Mouse (Mus musculus) cerebellum, adult 2 months (tissue): Measurements from ENCODE around the gene Prr15. TPM values are rescaled to one million over a fixed set of nuclear protein-coding genes. Genes with fewer than 3 reads are reported as not detected.

Experiments used
- DNase-seq, 2 experiments: peaks; one replicate each; pipeline ENCODE4 v3.0.0; 2021
- H3K27ac ChIP-seq: fragments of 200-500 bp; 2 replicates; pipeline ENCODE4 v1.5.1; 2012; ENCODE audit warnings: low read length, control low read depth, inconsistent platforms; ENCODE audit not compliant: insufficient read depth
- H3K27me3 ChIP-seq: fragments of 200-500 bp; 2 replicates; pipeline ENCODE4 v1.6.1; 2012; ENCODE audit warnings: inconsistent platforms, mild to moderate bottlenecking, low read length, moderate library complexity; ENCODE audit not compliant: control insufficient read depth, insufficient read depth
- H3K4me1 ChIP-seq: fragments of 200-500 bp; 2 replicates; pipeline ENCODE4 v1.6.1; 2011; ENCODE audit warnings: low read length; ENCODE audit not compliant: control insufficient read depth, insufficient read depth
- H3K4me3 ChIP-seq: fragments of 200-500 bp; replicated peaks from 2 replicates; pipeline ENCODE3; 2011; ENCODE audit warnings: mild to moderate bottlenecking, low read depth, low read length, control low read depth; ENCODE audit not compliant: insufficient read depth
- CTCF ChIP-seq: fragments of 200-500 bp; IDR thresholded peaks from 2 replicates; pipeline ENCODE4 v1.5.1; 2011; ENCODE audit warnings: low read depth, mild to moderate bottlenecking, control low read depth, low read length, moderate library complexity, borderline replicate concordance; ENCODE audit not compliant: insufficient read depth
- POLR2A ChIP-seq: fragments of 200-500 bp; IDR thresholded peaks from 2 replicates; pipeline ENCODE4 v1.6.1; 2011; ENCODE audit warnings: low read length, control low read depth, borderline replicate concordance; ENCODE audit not compliant: insufficient read depth
- WGBS: fragments of 180-500 bp; shearing (Covaris S2); methylation state at CpG from one replicate; pipeline ENCODE4 v1.1.7; 2018; 5-methylcytosine and 5-hydroxymethylcytosine counted together
- polyA plus RNA-seq: library from polyadenylated mRNA; depleted of rRNA; stranded (reverse); fragments of >200 nt; gene quantifications from 2 replicates; pipeline ENCODE4 v1.2.3, GENCODE M21; 2012; rRNA removed

Prr15 gene
- polyA plus RNA-seq, 1 experiment: 1.9 TPM

DNA sequence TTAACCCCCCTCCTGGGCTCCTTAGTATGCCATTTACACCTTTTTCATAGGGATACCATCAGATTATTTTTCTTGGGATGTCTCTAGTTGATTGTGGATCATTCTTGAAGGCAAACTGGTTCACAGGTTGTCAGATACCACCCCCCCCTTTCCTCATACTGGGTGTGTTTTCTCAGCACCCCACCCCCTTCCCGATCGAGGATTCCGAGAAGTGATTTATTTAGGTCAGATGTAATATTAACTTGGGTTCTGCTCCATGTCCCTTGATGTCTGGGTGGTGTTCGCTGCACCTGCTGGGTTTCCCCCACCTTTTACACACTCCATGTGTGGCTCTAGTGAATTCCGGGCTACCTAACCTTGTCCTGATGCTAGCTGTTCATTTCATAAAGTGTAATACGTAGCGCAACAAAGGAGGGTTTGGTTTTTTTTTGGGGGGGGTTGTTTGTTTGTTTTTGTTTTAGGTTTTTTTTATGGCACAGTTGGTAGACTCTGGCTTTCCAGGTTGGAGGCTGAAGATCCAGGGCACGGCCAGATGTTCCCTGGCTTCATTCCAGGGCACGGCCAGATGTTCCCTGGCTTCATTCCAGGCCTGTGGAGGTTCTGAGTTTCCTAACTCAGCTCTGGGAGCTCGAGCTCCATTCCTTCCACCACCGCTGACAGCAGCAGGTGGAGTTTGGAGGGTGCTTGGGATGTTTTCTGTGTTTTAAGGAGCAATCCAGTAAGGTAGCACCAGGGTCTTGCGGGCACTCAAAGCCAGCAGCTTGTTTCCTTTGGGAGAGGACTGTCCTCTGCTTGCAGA lies 37.1 kb downstream of the Prr15 start:
- 72% methylated on average over 12 of the region's 12 CpGs for WGBS
- no peak overlapping the region for H3K4me3 ChIP-seq

DNA sequence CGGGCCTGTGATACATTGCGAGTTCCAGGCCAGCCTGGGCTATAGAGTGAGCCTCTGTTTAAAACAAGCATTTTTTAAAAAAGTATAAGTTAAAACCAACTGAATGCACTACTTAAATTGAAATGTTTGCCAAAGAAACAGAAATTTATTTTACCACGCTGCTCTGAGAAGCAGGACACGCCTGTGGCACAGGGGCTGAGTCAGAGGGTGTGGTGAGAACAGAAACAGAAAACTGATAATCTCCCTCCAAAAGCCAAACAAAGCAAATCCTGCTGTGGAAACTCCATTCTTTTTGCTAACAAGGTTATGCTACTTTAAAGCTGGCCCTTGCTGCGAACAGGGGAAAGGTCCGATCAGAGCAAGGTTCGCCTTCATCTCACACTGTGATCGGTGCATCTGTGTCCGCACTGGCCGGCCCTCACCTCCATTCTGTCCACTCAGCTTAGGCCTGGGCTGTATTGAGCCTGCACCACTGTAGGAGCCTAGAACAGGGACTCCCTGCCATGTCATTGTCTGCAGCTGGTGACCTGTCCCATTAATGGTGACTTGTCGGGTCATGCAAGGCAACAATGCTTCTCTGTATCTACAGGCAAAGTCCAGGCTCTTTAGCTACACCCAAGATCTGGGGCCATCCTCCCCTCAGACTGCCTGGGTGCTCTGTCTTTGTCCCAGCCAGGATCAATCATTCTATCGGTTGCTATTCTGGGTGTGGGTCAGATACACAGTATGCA lies 38.9 kb downstream of the Prr15 start:
- H3K27ac ChIP-seq: no peak overlapping the region
- H3K4me1 ChIP-seq: no peaks in the 10 kb centered on the region
- TF ChIP-seq CTCF (no peak), POLR2A (no peak)
- no peak overlapping the region for H3K4me3 ChIP-seq
- no peaks in the 10 kb centered on the region for H3K27me3 ChIP-seq
- no peak for DNase-seq
- 75% methylated on average over 12 of the region's 12 CpGs for WGBS

More for the DNA sequence above, 37.1 kb downstream of the Prr15 start:
- DNase-seq: no peak
- Histone ChIP-seq H3K4me1 (no peaks in the 10 kb centered on the region), H3K27ac (no peak overlapping the region), H3K27me3 (no peaks in the 10 kb centered on the region)
- TF ChIP-seq POLR2A: no peak
- TF ChIP-seq CTCF: no peak

DNA sequence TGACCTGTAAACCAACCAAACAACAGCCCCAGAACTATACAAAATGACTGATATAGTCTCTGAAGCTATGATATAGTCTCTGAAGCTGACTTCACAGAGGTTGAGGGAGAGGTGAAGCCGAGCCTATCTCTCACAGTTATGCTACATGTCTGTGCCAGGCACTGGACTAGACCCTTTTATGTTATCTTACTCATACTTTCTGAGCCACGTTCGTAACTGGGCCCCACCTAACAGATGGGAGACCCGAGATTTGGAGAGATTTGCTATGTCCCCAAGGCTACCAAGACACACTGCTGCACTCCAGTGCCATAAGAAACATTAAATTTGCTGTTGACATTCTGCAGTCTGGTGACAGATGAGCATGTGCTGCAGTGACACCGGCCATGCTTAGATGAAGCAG lies 41.0 kb downstream of the Prr15 start:
- Histone ChIP-seq H3K4me3 (no peak overlapping the region), H3K4me1 (no peaks in the 10 kb centered on the region), H3K27me3 (no peaks in the 10 kb centered on the region), H3K27ac (no peak overlapping the region)
- no peak for DNase-seq
- WGBS: 86% methylated on average over 5 of the region's 5 CpGs
- TF ChIP-seq CTCF (no peak), POLR2A (no peak)

DNA sequence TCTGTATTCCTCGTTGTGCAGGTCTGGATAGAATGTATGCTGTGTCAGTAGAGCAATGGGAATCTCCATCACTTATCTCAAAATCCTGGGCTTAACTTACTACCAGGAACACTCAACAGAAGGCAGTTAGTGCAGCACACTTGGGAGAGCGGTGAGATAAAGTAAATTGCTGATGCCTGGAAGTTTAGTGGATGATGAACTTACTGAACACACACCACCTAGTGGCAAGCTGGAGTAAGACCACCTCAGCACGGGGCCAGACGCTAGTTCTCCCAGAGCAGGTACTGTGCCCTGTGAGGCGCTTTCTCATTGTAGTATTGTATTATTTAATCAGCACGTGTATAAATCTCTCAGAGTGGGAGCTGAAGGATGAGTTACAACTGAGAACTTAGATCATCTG lies 42.4 kb downstream of the Prr15 start:
- H3K4me3 ChIP-seq: no peak overlapping the region
- WGBS: 10% methylated on average over 6 of the region's 6 CpGs
- DNase-seq: peak; percentile 54 to 63
- no peak overlapping the region for H3K27ac ChIP-seq
- TF ChIP-seq CTCF (peak; percentile 90), POLR2A (no peak)
- H3K4me1 ChIP-seq: no peaks in the 10 kb centered on the region
- H3K27me3 ChIP-seq: no peaks in the 10 kb centered on the region

DNA sequence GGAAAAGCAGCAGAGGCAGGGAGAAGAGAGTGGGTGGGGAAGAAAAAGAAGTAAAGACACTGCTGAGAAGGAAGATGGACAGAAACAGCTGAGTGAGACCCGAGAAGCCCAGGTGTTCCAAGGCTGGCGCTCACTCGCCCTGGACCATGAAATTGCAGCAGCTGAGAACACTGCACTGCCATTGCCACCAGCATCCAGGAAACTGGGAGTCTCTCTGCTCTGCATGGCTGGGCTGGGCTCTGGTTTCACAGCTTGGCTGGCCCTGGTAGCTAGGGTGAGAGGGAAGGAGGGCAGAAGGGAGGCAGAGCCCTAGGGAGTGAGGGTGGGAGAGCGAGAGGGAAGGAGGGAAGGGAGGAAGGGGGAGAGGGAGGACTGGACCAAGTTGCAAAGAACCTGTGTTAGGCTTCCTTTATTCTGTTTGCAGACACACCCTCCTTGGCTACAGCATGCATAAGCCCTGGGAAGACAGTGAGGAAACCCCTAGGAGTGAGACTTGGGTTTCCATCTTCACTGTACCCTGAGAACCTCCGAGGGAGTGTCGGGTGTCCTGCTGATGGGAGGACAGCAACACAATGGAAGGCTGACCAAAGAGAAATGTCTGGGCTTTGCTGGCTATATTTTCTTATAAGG lies 44.4 kb downstream of the Prr15 start:
- Histone ChIP-seq H3K4me3 (no peak overlapping the region), H3K27me3 (no peaks in the 10 kb centered on the region), H3K27ac (no peak overlapping the region), H3K4me1 (no peaks in the 10 kb centered on the region)
- 50% methylated on average over 6 of the region's 6 CpGs for WGBS
- TF ChIP-seq POLR2A: no peak
- TF ChIP-seq CTCF: no peak
- no peak for DNase-seq

DNA sequence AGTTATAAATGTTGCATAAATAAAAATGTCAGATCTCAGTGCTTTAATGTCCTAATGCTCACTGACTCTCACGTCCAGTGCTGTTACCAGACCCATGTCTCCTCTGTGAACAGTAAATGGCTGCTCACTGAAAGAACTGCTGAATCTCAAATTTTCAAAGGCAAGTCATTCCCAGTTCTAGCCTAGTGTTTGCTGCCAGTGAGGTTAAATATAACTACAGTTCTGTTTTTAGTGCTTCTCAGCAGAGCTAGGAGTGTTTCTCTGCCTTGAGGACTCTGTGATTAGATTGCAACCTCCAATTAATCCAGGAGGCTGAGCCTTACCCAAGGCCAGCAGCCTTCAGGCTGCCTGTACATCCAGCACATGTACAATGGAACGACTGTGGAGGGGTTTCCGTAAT lies 46.2 kb downstream of the Prr15 start:
- no peak for DNase-seq

DNA sequence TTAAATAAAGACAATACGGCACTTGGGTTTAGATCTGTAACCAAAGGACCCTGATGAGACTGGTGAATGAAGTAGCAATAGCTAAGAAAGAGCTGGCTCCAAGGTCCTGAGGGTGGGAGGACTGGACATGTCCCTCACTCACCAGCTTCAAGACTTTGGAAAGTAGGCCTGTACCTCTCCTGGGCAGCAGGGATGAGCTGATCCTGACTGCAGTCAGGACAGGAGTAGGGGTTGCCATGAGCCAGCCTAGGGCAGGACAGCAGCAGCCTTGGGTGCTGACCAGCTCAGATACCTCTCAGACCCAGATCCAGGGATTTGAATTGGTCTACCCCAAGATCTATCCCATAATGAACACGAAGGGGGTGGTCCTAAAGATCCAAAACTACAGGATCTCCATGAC lies 53.7 kb downstream of the Prr15 start:
- TF ChIP-seq POLR2A: no peak
- no peak for TF ChIP-seq CTCF
- Histone ChIP-seq H3K27me3 (no peaks in the 10 kb centered on the region), H3K4me3 (no peak overlapping the region), H3K27ac (no peak overlapping the region), H3K4me1 (no peaks in the 10 kb centered on the region)
- DNase-seq: no peak
- WGBS: 69% methylated on average over 2 of the region's 2 CpGs

More for the DNA sequence above, 46.2 kb downstream of the Prr15 start:
- Histone ChIP-seq H3K4me1 (no peaks in the 10 kb centered on the region), H3K4me3 (no peak overlapping the region), H3K27ac (no peak overlapping the region), H3K27me3 (no peaks in the 10 kb centered on the region)
- WGBS: 90% methylated on average over 3 of the region's 3 CpGs
- TF ChIP-seq POLR2A: no peak
- TF ChIP-seq CTCF: no peak

Other genes with a start within 250 kb of the Prr15 start
- 19.7 and 21.6 TPM in 2 replicates for gene Wipf3, start 103.8 kb downstream of the Prr15 start, polyA plus RNA-seq
- gene Scrn1, start 240.7 kb downstream of the Prr15 start, polyA plus RNA-seq: 132 and 145 TPM in 2 replicates